Mouse (Mus musculus) liver, embryonic 14.5 days (tissue): Measurements from ENCODE around the gene Olfr692.

Experiments used
- CTCF ChIP-seq: IDR thresholded peaks from 2 replicates; pipeline ENCODE4 v1.5.1; 2016; ENCODE audit warnings: antibody characterized with exemption, low read depth, control low read depth
- EP300 ChIP-seq: IDR thresholded peaks from 2 replicates; pipeline ENCODE4 v1.6.1; 2016; ENCODE audit warnings: antibody characterized with exemption, low read depth

DNA sequence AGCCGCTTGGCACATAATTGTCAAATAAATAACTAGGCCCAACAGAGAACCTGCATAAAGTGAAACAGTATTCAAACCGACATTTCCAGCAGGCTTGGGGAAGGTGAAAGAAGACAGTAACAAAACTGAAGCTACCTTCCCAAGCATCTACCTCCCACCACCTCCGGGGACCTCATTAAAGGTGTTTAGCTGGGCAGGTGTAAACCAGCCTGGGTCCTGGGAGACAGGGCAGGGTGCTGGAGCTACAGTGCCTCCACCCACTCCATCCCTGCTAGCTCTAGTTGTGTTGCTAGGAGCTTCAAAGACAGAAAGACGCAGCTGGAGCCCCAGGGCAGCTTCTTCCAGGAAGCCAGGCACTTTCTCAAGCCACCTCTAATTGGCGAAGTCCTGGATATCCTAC lies 36.2 kb downstream of the Olfr692 start, which contains the start of gene Cnga4:
- TF ChIP-seq CTCF (no peak), EP300 (no peak)
